Mouse (Mus musculus): ENCODE results near the gene Arhgap19.
"Not testable (repeated sequence)": the region's sequence is repeated elsewhere in the genome, so short reads cannot be mapped to it uniquely, and the experiment has no call there.

Arhgap19 gene

GRCm38 (mm10) chr19:41801742-41802369 is at the start of gene Arhgap19:
TSS of gene Arhgap19 (minus strand) at chr19:41802047.
- peak; percentile 92 for DNase-seq

- DNase-seq, result no peak
These were observed 49.1 kb upstream of the Arhgap19 start for GRCm38 (mm10) chr19:41850719-41851543.

DNA sequence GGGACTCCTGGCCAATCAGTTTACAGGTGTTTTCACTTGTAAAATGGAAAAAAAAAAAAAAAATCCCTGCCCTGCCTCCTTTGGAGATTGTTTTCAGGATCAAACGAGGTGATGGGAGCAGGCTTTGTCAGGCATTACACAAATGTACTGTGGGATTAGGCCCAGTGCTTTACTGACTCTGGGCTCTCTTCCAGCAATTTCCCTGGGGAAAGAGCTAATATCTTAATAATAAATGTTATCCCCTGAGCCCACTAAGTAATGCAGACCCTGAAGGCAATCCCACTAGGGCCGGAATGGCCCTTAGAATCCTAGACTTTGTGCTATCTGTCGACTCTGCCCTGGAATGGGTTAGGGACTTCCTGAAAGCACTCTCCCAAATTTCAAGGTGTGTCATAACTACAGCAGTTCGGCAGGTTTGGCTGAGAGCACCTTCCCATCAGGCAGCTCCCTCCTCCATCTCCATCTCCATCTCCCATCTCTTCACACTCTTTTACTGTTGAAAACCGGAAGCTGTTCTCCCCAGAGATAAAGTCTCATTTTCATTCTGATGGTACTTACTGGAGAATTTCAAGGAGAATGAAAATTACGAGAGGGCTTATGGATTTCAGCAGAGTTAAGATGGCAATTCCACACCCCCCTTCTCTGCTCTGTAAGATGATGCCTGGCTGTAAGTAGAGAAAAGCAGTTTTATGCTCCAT is 48.3 kb upstream of the Arhgap19 start:
- no peak for DNase-seq

DNA sequence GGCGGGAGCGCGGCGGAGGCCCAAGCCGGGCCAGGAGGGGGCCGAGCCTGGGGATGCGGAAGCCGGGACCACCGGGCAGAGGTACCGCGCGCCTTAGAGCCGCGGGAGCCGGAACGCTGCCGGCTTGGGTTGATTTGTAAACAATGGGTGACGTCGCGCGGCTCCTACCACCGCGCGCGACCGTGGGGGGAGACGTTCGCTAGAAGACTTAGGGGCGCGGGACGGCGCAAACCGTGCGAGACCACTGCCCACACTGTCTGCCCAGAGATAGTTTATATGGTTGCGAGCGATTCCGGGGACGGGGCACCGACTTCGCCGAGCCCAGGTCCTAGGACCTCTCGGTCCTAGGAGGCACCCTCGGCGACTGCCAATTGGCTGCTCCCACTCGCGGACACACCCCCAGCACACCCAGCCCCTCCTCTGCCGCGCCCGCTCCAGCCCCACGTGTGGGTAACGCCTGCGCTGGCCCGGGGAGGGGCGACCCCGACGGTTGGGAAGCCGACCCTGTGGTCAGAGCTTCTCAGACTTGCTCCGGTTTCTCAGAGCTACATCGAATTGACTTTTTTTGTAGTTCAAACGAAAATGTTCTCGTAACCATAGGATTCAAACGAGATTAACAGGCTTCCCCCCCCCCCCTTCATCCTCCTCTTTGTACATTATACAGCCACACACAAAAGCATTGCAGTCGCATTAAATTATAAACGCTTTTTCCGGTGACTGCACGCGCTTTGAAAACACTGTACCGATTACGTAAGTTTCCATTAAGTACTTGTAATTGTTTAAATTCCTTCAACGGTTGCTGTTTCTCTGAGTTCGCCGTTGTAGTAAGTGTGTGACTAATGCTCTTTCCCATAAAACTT is 46.4 kb upstream of the Arhgap19 start, which contains the start of gene Frat2:
Frat2 (minus strand) TSS at position 141 of the 860 bp plus-strand sequence.
- peak; percentile 88 for DNase-seq

DNA sequence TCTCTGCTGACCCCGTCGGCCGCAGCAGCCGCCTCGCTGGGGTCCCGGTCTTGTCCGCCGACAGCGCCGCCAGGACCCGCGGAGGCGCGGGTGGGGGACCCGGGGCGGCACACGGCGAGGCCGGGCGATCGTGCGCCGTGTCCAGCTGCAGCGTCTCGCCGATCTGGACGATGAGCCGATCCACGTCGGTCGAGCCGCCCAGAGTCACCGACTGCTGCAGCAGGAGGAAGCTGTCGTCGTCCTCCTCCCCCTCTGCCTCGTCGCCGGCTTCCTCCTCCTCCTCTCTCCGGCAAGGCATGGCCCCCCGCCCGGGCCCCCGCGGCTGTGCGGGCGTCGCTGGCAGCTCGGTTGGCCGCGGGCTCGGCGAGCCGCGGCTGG is 45.8 kb upstream of the Arhgap19 start:
- DNase-seq, result not testable (repeated sequence)

DNA sequence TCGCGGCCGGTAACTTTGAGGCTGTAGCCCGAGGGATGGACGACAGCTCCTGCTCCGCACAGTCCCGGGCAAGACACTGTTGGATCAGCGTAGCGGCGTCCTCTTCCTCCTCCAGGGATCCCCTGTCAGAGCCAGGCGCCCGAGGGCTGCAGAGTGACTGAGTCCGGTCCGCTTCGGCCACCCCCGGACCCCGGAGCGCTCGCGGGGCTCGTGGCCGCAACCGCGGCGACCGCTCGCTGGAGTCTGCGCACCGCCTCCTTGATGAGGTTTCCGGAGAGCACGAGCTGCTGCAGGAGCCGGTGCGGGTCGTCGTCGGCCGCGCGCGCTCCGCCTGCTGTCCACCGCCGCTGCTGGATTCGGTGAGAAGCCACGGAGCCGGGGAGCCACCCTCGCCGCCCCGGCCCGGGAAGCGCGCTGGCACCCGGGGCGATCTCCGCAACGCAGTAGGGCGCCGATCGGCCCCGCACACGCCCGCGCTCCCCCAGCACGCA is 45.3 kb upstream of the Arhgap19 start:
- peak; percentile 55 for DNase-seq

DNA sequence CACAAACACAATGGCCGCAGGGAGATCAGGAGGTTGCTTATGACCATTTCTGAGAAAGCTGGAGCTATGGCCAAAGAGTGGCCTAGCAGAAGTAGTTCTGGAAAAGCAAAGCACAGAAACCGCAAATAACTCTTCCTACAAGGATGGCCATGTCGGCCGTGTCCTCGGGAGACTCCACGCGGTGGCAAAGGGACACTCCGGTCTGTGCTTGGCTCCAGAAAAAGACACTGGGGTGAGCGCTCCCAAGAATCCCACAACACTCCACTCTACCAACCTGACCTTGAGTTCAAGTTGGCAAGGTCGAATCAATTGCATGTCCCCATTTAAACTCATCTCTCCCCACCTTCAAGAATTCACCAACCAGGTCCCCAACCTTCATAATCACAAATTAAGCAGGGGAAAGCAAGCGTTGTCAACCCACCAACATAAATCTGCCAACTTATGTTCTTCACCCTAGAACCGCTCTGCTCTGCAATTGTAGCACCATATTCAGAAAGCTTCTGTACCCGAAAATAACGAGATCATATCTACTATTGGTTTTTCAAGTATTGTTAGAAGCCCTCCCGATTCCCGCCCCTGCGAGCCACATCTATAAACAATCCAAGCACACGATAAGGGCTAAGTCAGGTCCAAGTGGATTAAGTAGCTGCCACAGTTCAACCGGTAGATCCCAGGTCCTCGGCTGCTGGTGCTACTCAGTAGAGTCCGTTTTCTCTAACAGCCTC is 44.7 kb upstream of the Arhgap19 start:
- DNase-seq, result peak; percentile 48

DNA sequence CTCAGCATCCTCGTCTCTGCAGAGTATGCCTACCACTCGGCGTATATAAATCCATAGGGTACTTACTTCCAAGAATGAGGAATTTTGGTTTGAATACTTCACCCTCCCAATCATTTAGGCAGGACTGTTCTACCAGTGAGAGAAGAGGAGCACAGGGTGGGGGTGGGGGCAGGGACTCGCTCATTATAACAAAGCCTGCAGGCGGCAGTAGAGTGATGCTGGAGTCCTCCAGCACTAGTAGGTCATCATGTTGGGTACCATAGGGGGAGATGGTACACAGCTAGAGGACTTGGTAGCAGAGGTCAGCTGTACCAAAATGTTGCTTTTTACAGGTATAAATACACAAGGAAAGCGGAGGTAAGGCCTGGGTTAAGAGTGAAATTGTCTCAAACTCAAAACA is 42.5 kb upstream of the Arhgap19 start:
- DNase-seq, result no peak

- no peak for DNase-seq
These were observed 40.9 kb upstream of the Arhgap19 start for GRCm38 (mm10) chr19:41842706-41843105.

GRCm38 (mm10) chr19:41842196-41842595 is 40.3 kb upstream of the Arhgap19 start:
- peak; percentile 58 for DNase-seq

DNA sequence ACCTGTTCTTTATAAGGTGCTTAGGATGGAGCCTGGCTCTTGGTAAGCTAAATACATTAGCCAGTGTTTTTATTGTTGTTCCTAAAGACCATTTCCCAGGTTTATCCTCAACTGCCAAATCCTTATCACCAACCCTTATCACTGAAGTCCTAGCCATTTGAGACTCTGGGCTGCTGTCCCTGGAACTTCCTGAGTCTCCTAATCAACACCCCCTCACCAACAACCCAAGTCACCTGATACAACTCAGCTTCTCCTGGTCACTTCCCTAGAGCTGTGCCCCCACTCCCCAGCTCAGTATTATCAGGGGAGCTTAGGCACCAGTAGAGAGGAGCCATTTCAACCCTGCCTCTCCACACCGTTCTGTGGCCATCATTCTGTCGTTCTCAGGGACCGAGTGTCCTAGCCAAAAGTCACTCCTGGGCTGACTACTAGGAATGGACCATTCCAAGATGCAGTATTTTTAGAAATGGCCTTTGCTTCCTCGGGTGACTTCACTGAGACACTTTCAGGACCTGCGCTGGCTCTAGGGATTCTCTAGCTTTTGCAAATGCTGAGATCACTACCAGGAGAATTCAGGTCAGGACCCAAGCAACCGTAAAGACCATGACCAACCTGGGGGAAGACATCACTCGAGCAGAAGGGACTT is 39.4 kb upstream of the Arhgap19 start:
- DNase-seq, result peak; percentile 17

DNA sequence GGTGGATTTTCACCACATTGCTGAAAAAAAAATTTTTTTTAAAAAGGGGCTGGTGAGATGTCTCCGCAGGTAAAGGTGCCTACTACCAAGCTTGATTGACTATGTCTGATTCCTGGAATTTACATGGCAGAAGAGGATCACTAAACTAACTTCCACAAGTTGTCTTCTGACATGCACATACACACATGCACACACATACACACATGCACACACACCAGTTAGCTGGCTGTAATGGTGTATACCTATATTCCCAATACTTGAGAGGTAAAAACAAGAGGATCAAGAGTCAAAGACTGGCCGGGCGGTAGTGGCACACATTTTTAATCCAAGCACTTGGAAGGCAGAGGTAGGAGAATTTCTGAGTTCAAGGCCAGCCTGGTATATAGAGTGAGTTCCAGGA is 37.8 kb upstream of the Arhgap19 start:
- no peak for DNase-seq

DNA sequence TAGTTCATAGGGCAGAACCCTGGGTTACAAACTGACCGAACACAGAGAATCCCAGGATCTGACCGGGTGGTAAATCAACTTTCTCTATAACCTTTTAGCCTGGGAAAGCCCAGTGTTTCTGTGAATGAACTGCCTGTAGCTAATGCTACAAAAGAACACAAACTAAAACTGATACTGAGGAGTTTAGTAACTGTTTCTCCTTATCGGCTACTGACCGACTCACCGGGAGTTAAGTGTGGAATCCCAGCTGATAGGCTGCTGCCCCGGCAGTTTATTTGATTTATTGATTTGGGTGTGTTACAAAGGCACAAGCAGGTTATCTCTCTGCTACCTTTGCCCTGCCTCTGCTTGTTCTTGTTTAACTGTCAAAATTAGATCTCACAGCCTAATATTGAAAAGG is 37.0 kb upstream of the Arhgap19 start:
- DNase-seq, result no peak

GRCm38 (mm10) chr19:41837917-41838261 is 36.0 kb upstream of the Arhgap19 start:
- no peak for DNase-seq

GRCm38 (mm10) chr19:41837194-41837916 is 35.5 kb upstream of the Arhgap19 start:
- no peak for DNase-seq

GRCm38 (mm10) chr19:41836719-41837118 is 34.9 kb upstream of the Arhgap19 start:
- DNase-seq, result no peak

- DNase-seq, result no peak
These were observed 34.0 kb upstream of the Arhgap19 start for GRCm38 (mm10) chr19:41835816-41836215.

GRCm38 (mm10) chr19:41835407-41835806 is 33.6 kb upstream of the Arhgap19 start:
- no peak for DNase-seq

GRCm38 (mm10) chr19:41832501-41833201 is 30.8 kb upstream of the Arhgap19 start:
- DNase-seq, result peak; percentile 22

Measured in cerebellum, adult 11-12 months (tissue).